Mouse (Mus musculus): Measurements from ENCODE around the gene Fbxw4.

DNA sequence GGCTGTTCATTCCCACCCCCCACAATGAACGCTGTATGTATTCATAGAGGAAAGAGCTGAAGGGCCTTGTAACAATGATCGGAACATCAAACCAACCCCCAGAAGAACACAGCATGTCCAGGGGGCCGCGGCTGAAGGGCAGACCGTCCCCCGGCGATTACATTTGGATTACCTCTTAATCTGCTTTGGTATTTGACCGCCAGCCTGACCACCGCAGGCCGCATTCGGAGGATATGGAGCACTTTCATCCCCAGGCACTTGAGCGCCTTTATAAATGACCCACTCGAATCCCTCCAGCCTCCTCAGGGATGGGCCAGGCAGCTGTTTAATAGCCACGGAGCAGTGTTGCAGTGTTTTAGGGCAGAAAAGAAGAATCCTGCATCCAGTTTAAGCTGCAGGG is 92.7 kb downstream of the Fbxw4 start:
- TF ChIP-seq EP300 (IDR thresholded peaks at IDR 0.05; ENCODE audit: low read depth) (no peak), CTCF (IDR thresholded peaks at IDR 0.05; ENCODE audit: low read depth) (no peak)
